Mouse (Mus musculus): ENCODE measurements around the gene Gm49337. TPM values are rescaled to one million over a fixed set of nuclear protein-coding genes. Genes with fewer than 3 reads are reported as not detected.

Gm49337 gene
- polyA plus RNA-seq, 1 experiment = not detected

GRCm38 (mm10) chr4:116165708-116166407 is 7.3 kb upstream of the Gm49337 start:
- 88% methylated on average over 8 of the region's 8 CpGs for WGBS
- TF ChIP-seq CTCF (IDR thresholded peaks at IDR 0.05; ENCODE audit: borderline replicate concordance, insufficient read depth, low read depth, low read length) (no peak), POLR2A (IDR thresholded peaks at IDR 0.05; ENCODE audit: borderline replicate concordance, insufficient read depth, low read length) (no peak)
- H3K27ac ChIP-seq (ENCODE audit: insufficient read depth, low read length) = no peak overlapping the region
- no peak for DNase-seq
- no peak overlapping the region for H3K4me3 ChIP-seq (replicated peaks; ENCODE audit: insufficient read depth, low read depth, low read length)
- H3K4me1 ChIP-seq (ENCODE audit: control insufficient read depth, insufficient read depth, low read length) = no peaks in the 10 kb centered on the region; the same call in 1 of the 2 replicates
- no peaks in the 10 kb centered on the region for H3K27me3 ChIP-seq (ENCODE audit: control insufficient read depth, insufficient read depth, low read length)

GRCm38 (mm10) chr4:116167404-116167803 is 5.8 kb upstream of the Gm49337 start, which contains the start of gene Tspan1:
Tspan1 (minus strand) TSS chr4:116167601.
- 0 out of 2 replicates have a peak, but pooled peaks have one; percentile 14 for TF ChIP-seq CTCF (IDR thresholded peaks at IDR 0.05; ENCODE audit: borderline replicate concordance, insufficient read depth, low read depth, low read length)
- no peak for TF ChIP-seq POLR2A (IDR thresholded peaks at IDR 0.05; ENCODE audit: borderline replicate concordance, insufficient read depth, low read length)
- peak; percentile 53 for DNase-seq
- Histone ChIP-seq H3K27ac (ENCODE audit: insufficient read depth, low read length) (no peak within 1 kb of the TSS), H3K4me1 (ENCODE audit: control insufficient read depth, insufficient read depth, low read length) (no peaks in the 10 kb centered on the region; the same call in 1 of the 2 replicates), H3K27me3 (ENCODE audit: control insufficient read depth, insufficient read depth, low read length) (no peaks in the 10 kb centered on the region), H3K4me3 (replicated peaks; ENCODE audit: insufficient read depth, low read depth, low read length) (no peak within 1 kb of the TSS)
- WGBS = 14% methylated on average over 7 of the region's 7 CpGs

- DNase-seq = peak; percentile 82 to 88
- Histone ChIP-seq H3K27ac (ENCODE audit: insufficient read depth, low read length) (no peak overlapping the region), H3K27me3 (ENCODE audit: control insufficient read depth, insufficient read depth, low read length) (no peaks in the 10 kb centered on the region), H3K4me1 (ENCODE audit: control insufficient read depth, insufficient read depth, low read length) (peaks cover 8% of the 10 kb centered on the region; the same call in 1 of the 2 replicates), H3K4me3 (replicated peaks; ENCODE audit: insufficient read depth, low read depth, low read length) (no peak overlapping the region)
- WGBS = 74% methylated on average over 8 of the region's 8 CpGs
- no peak for TF ChIP-seq POLR2A (IDR thresholded peaks at IDR 0.05; ENCODE audit: borderline replicate concordance, insufficient read depth, low read length)
- peak; percentile 76 for TF ChIP-seq CTCF (IDR thresholded peaks at IDR 0.05; ENCODE audit: borderline replicate concordance, insufficient read depth, low read depth, low read length)
Measured at GRCm38 (mm10) chr4:116168617-116169352, 4.4 kb upstream of the Gm49337 start.

- H3K4me3 ChIP-seq (replicated peaks; ENCODE audit: insufficient read depth, low read depth, low read length) = peak overlapping the region; percentile 12
- H3K27ac ChIP-seq (ENCODE audit: insufficient read depth, low read length) = no peak overlapping the region
- TF ChIP-seq CTCF (IDR thresholded peaks at IDR 0.05; ENCODE audit: borderline replicate concordance, insufficient read depth, low read depth, low read length) (no peak), POLR2A (IDR thresholded peaks at IDR 0.05; ENCODE audit: borderline replicate concordance, insufficient read depth, low read length) (no peak)
- peaks cover 12% of the 10 kb centered on the region for H3K4me1 ChIP-seq (ENCODE audit: control insufficient read depth, insufficient read depth, low read length)
- 54% methylated on average over 3 of the region's 3 CpGs for WGBS
- H3K27me3 ChIP-seq (ENCODE audit: control insufficient read depth, insufficient read depth, low read length) = no peaks in the 10 kb centered on the region
- no peak for DNase-seq
Measured at GRCm38 (mm10) chr4:116169353-116169672, 3.9 kb upstream of the Gm49337 start.

GRCm38 (mm10) chr4:116173752-116174151 is 568 bp downstream of the Gm49337 start:
- WGBS = 15% methylated on average over 4 of the region's 4 CpGs
- peak; percentile 34 to 44 for DNase-seq

GRCm38 (mm10) chr4:116174466-116175116 is 1.4 kb downstream of the Gm49337 start:
- Histone ChIP-seq H3K27ac (ENCODE audit: insufficient read depth, low read length) (peak overlapping the region; percentile 99), H3K27me3 (ENCODE audit: control insufficient read depth, insufficient read depth, low read length) (no peaks in the 10 kb centered on the region), H3K4me1 (ENCODE audit: control insufficient read depth, insufficient read depth, low read length) (peaks cover 27% of the 10 kb centered on the region), H3K4me3 (replicated peaks; ENCODE audit: insufficient read depth, low read depth, low read length) (peak overlapping the region; percentile 82)
- TF ChIP-seq CTCF (IDR thresholded peaks at IDR 0.05; ENCODE audit: borderline replicate concordance, insufficient read depth, low read depth, low read length) (no peak), POLR2A (IDR thresholded peaks at IDR 0.05; ENCODE audit: borderline replicate concordance, insufficient read depth, low read length) (no peak)
- DNase-seq = peak; percentile 86 to 92
- 5% methylated on average over 6 of the region's 6 CpGs for WGBS

More at GRCm38 (mm10) chr4:116173752-116174151, 568 bp downstream of the Gm49337 start:
- no peak for TF ChIP-seq CTCF (IDR thresholded peaks at IDR 0.05; ENCODE audit: borderline replicate concordance, insufficient read depth, low read depth, low read length)
- TF ChIP-seq POLR2A (IDR thresholded peaks at IDR 0.05; ENCODE audit: borderline replicate concordance, insufficient read depth, low read length) = no peak
- Histone ChIP-seq H3K4me3 (replicated peaks; ENCODE audit: insufficient read depth, low read depth, low read length) (no peak overlapping the region), H3K27ac (ENCODE audit: insufficient read depth, low read length) (peak overlapping the region; percentile 99), H3K4me1 (ENCODE audit: control insufficient read depth, insufficient read depth, low read length) (peaks cover 27% of the 10 kb centered on the region), H3K27me3 (ENCODE audit: control insufficient read depth, insufficient read depth, low read length) (no peaks in the 10 kb centered on the region)

- DNase-seq = no peak
- Histone ChIP-seq H3K4me3 (replicated peaks; ENCODE audit: insufficient read depth, low read depth, low read length) (peak overlapping the region; percentile 82), H3K27ac (ENCODE audit: insufficient read depth, low read length) (peak overlapping the region; percentile 99), H3K4me1 (ENCODE audit: control insufficient read depth, insufficient read depth, low read length) (peaks cover 27% of the 10 kb centered on the region), H3K27me3 (ENCODE audit: control insufficient read depth, insufficient read depth, low read length) (no peaks in the 10 kb centered on the region)
- TF ChIP-seq CTCF (IDR thresholded peaks at IDR 0.05; ENCODE audit: borderline replicate concordance, insufficient read depth, low read depth, low read length) (no peak), POLR2A (IDR thresholded peaks at IDR 0.05; ENCODE audit: borderline replicate concordance, insufficient read depth, low read length) (no peak)
Measured at GRCm38 (mm10) chr4:116175136-116175535, 2.0 kb downstream of the Gm49337 start.

All from cerebellum, adult 2 months (tissue).